Mouse (Mus musculus): Measurements from ENCODE around the gene Pgghg.

- peak; percentile 67 to 97 for TF ChIP-seq CTCF (conservative IDR thresholded peaks at IDR 0.05 in 1 of 2, IDR thresholded peaks at IDR 0.05 in 1 of 2; ENCODE audit: low read depth in 2 of 2, low read length in 2 of 2)
- TF ChIP-seq E2F4 (IDR thresholded peaks at IDR 0.05; ENCODE audit: insufficient replicate concordance, low read depth, low read length): no peak
- TF ChIP-seq TBP (conservative IDR thresholded peaks at IDR 0.05; ENCODE audit: low read depth, low read length): no peak
- TF ChIP-seq MAFK (IDR thresholded peaks at IDR 0.05; ENCODE audit: insufficient replicate concordance, low read length): no peak
- peak; percentile 61 for TF ChIP-seq ZC3H11A (IDR thresholded peaks at IDR 0.05; ENCODE audit: low read depth, low read length)
- no peak for TF ChIP-seq POLR2A (IDR thresholded peaks at IDR 0.05; ENCODE audit: low read depth, low read length)
- TF ChIP-seq MAX (IDR thresholded peaks at IDR 0.05; ENCODE audit: low read length): no peak
- no peak for TF ChIP-seq KAT2A (IDR thresholded peaks at IDR 0.05; ENCODE audit: insufficient replicate concordance, low read length)
- TF ChIP-seq NRF1 (IDR thresholded peaks at IDR 0.05; ENCODE audit: low read depth, low read length): no peak
- TF ChIP-seq ETS1 (conservative IDR thresholded peaks at IDR 0.05; ENCODE audit: low read depth, low read length): no peak
- no peak; the same call in 1 of the 2 replicates for TF ChIP-seq MYC (IDR thresholded peaks at IDR 0.05; ENCODE audit: low read depth, low read length)
- TF ChIP-seq CHD2 (IDR thresholded peaks at IDR 0.05; ENCODE audit: low read length): no peak
- no peak for TF ChIP-seq USF2 (conservative IDR thresholded peaks at IDR 0.05; ENCODE audit: low read depth, low read length)
These were observed 32.5 kb upstream of the Pgghg start for GRCm38 (mm10) chr7:140908634-140909107.
